Mouse (Mus musculus) midbrain, embryonic 15.5 days (tissue): ENCODE results near the gene Fgd3. TPM values are rescaled to one million over a fixed set of nuclear protein-coding genes. Genes with fewer than 3 reads are reported as not detected.

Experiments used
- ATAC-seq: fragments of 200-750 bp; cut with Nextera tagmentation; replicated peaks from 2 replicates; pipeline ENCODE4 v1.8.0; 2017; ENCODE audit warnings: moderate TSS enrichment
- H3K27ac ChIP-seq: fragments of 300-500 bp; sonication (generic); 2 replicates; pipeline ENCODE4 v1.5.1; 2015; ENCODE audit warnings: mild to moderate bottlenecking, inconsistent platforms
- H3K27me3 ChIP-seq: fragments of 300-500 bp; sonication (generic); replicated peaks from 2 replicates; pipeline ENCODE4 v1.6.1; 2015; ENCODE audit warnings: inconsistent platforms
- H3K36me3 ChIP-seq: fragments of 300-500 bp; sonication (generic); replicated peaks from 2 replicates; pipeline ENCODE4 v1.6.1; 2015; ENCODE audit warnings: inconsistent platforms
- H3K4me1 ChIP-seq: fragments of 300-500 bp; sonication (generic); 2 replicates; pipeline ENCODE4 v1.6.1; 2015; ENCODE audit warnings: inconsistent platforms
- H3K4me2 ChIP-seq: fragments of 300-500 bp; sonication (generic); 2 replicates; pipeline ENCODE4 v1.6.1; 2015; ENCODE audit warnings: inconsistent platforms, mild to moderate bottlenecking, moderate library complexity
- H3K4me3 ChIP-seq: fragments of 300-500 bp; sonication (generic); 2 replicates; pipeline ENCODE4 v1.5.1; 2015; ENCODE audit warnings: mild to moderate bottlenecking, inconsistent platforms
- H3K9ac ChIP-seq: fragments of 300-500 bp; sonication (generic); 2 replicates; pipeline ENCODE4 v1.6.1; 2015; ENCODE audit warnings: mild to moderate bottlenecking, inconsistent platforms
- H3K9me3 ChIP-seq: fragments of 300-500 bp; sonication (generic); 2 replicates; pipeline ENCODE4 v1.6.1; 2016; ENCODE audit warnings: inconsistent platforms
- WGBS: fragments of 180-500 bp; shearing (Covaris S2); methylation state at CpG from one replicate; pipeline ENCODE4 v1.1.7; 2015; ENCODE audit warnings: mixed read lengths; 5-methylcytosine and 5-hydroxymethylcytosine counted together
- polyA plus RNA-seq: library from polyadenylated mRNA; unstranded; fragments of >200 nt; fragmentation: Nextera tagmentation; extraction: Ambion mirVana; gene quantifications from 2 replicates; pipeline ENCODE4 v1.2.1, GENCODE M21; 2015

The Fgd3 gene
- polyA plus RNA-seq, 1 experiment from 2014 or later, result 3.1 TPM

- Histone ChIP-seq H3K9ac (peak within 1 kb of the TSS; percentile 59), H3K4me1 (peaks cover 39% of the 10 kb centered on the region), H3K4me2 (peak within 1 kb of the TSS; percentile 78), H3K9me3 (no peaks in the 10 kb centered on the region), H3K27ac (no peak within 1 kb of the TSS), H3K36me3 (no peaks in the 10 kb centered on the region), H3K4me3 (peak within 1 kb of the TSS; percentile 55), H3K27me3 (peaks cover 12% of the 10 kb centered on the region)
- ATAC-seq, result peak; percentile 82
- 0% methylated on average over 70 of the region's 78 CpGs for WGBS
Measured at GRCm38 (mm10) chr13:49215504-49216219, 104.4 kb downstream of the Fgd3 start, which contains the start of gene Card19. TSS of gene Card19 (minus strand) at chr13:49216037.

GRCm38 (mm10) chr13:49215128-49215503 lies 105.0 kb downstream of the Fgd3 start:
- H3K4me2 ChIP-seq, result peak overlapping the region; percentile 78
- no peaks in the 10 kb centered on the region for H3K36me3 ChIP-seq
- H3K27ac ChIP-seq, result no peak overlapping the region
- peaks cover 12% of the 10 kb centered on the region for H3K27me3 ChIP-seq
- H3K9ac ChIP-seq, result peak overlapping the region; percentile 59
- WGBS, result 14% methylated on average over 5 of the region's 5 CpGs
- ATAC-seq, result no peak; the same call in 1 of the 2 replicates
- peak overlapping the region; percentile 55 for H3K4me3 ChIP-seq
- H3K4me1 ChIP-seq, result peaks cover 39% of the 10 kb centered on the region
- H3K9me3 ChIP-seq, result no peaks in the 10 kb centered on the region

- Histone ChIP-seq H3K4me1 (peaks cover 39% of the 10 kb centered on the region), H3K27me3 (peaks cover 12% of the 10 kb centered on the region), H3K27ac (no peak overlapping the region), H3K4me3 (no peak overlapping the region), H3K36me3 (no peaks in the 10 kb centered on the region), H3K4me2 (peak overlapping the region; percentile 78), H3K9me3 (no peaks in the 10 kb centered on the region), H3K9ac (no peak overlapping the region)
- WGBS, result 60% methylated on average over 3 of the region's 3 CpGs
- ATAC-seq, result no peak
Measured at GRCm38 (mm10) chr13:49214454-49214853, 105.7 kb downstream of the Fgd3 start.

- Histone ChIP-seq H3K9me3 (no peaks in the 10 kb centered on the region), H3K27me3 (peaks cover 12% of the 10 kb centered on the region), H3K4me1 (peaks cover 39% of the 10 kb centered on the region), H3K36me3 (no peaks in the 10 kb centered on the region), H3K4me2 (no peak overlapping the region), H3K4me3 (no peak overlapping the region), H3K27ac (no peak overlapping the region), H3K9ac (no peak overlapping the region)
- WGBS, result 60% methylated on average over 4 of the region's 4 CpGs
- no peak for ATAC-seq
Measured at GRCm38 (mm10) chr13:49213531-49213932, 106.6 kb downstream of the Fgd3 start.

GRCm38 (mm10) chr13:49212711-49213500 lies 107.2 kb downstream of the Fgd3 start:
- peaks cover 39% of the 10 kb centered on the region for H3K4me1 ChIP-seq
- no peak for ATAC-seq
- peaks cover 12% of the 10 kb centered on the region for H3K27me3 ChIP-seq
- no peaks in the 10 kb centered on the region for H3K9me3 ChIP-seq
- no peak overlapping the region for H3K4me3 ChIP-seq
- H3K27ac ChIP-seq, result no peak overlapping the region
- H3K4me2 ChIP-seq, result no peak overlapping the region
- no peak overlapping the region for H3K9ac ChIP-seq
- 87% methylated on average over 4 of the region's 4 CpGs for WGBS
- no peaks in the 10 kb centered on the region for H3K36me3 ChIP-seq

Other genes starting within 250 kb of the Fgd3 start
- gene Wnk2, start 172.3 kb downstream of the Fgd3 start, polyA plus RNA-seq, result 26.0 and 27.8 TPM in 2 replicates
- 21.2 and 22.8 TPM in 2 replicates for gene Ninj1, start 132.8 kb downstream of the Fgd3 start, polyA plus RNA-seq
- 25.1 and 29.3 TPM in 2 replicates for gene Card19, start 104.3 kb downstream of the Fgd3 start, polyA plus RNA-seq
- 0.54 and 0.59 TPM in 2 replicates for gene Susd3, start 71.6 kb downstream of the Fgd3 start, polyA plus RNA-seq
- gene Bicd2, start 21.3 kb upstream of the Fgd3 start, polyA plus RNA-seq, result 28.3 and 29.2 TPM in 2 replicates
- 14.0 and 14.4 TPM in 2 replicates for gene Ippk, start 100.9 kb upstream of the Fgd3 start, polyA plus RNA-seq
- gene Tes3-ps, start 173.0 kb upstream of the Fgd3 start, polyA plus RNA-seq, result 0.62 and 0.66 TPM in 2 replicates
- 1.8 and 1.9 TPM in 2 replicates for gene Ecm2, start 184.5 kb upstream of the Fgd3 start, polyA plus RNA-seq
- gene Aspn, start 224.1 kb upstream of the Fgd3 start, polyA plus RNA-seq, result 0.54 and 0.90 TPM in 2 replicates